Mouse (Mus musculus): ENCODE measurements around the gene Aplp2. TPM values are rescaled to one million over a fixed set of nuclear protein-coding genes. Genes with fewer than 3 reads are reported as not detected.

Aplp2 gene
- 327 and 380 TPM in 2 replicates for polyA plus RNA-seq (2015; fragmentation: Nextera tagmentation; extraction: Ambion mirVana)

DNA sequence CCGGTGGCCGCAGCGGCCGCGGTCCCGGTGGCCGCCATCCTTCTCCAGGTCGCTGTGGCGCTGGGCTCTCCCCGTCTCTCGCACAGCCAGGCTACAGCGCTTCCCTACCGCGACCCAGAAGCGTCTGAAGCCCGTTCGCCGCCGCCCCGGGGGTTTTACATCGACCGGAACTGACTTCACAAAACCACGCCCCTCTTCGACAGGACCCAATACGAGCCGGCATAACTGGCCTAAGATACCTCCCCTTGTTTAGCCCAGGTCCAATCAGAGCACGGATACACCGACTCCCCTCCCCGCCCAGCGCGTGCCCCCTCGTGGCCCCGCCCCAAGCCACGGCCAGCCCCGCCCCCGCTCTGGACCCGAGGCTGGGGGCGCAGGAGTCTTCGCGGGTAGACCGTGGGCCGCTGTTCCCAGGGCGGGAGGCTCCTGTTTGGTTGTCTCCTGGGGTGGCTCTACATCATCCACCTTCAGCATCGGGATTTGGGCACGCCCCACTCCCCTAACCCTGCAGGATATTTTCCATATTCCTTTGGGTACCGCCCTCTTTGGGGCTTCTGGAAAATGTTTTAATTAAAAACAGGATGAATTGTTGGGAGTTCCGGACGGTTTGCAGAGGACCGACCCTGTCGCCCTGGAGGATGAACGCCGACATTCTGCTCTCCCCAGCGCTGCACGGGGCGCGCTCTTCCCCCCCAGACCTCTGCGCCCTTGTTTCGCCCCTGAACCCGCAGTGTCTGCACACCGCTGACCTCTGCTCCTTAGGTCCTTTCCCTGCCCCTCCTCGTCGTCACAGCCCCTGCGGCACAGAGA is at the start of gene Aplp2:
Gene Aplp2 (minus strand): TSS at position 126 of the 810 bp plus-strand sequence.
- Histone ChIP-seq H3K27ac (peak within 1 kb of the TSS; percentile 96), H3K27me3 (no peaks in the 10 kb centered on the region), H3K4me3 (peak within 1 kb of the TSS; percentile 98), H3K4me2 (peak within 1 kb of the TSS; percentile 95), H3K36me3 (no peaks in the 10 kb centered on the region), H3K4me1 (replicated peaks) (peaks cover 20% of the 10 kb centered on the region), H3K9me3 (replicated peaks) (no peaks in the 10 kb centered on the region), H3K9ac (peak within 1 kb of the TSS; percentile 95)
- ATAC-seq (replicated peaks; ENCODE audit: insufficient number of reproducible peaks, insufficient read depth, low FRiP score, low read depth) = peak; percentile 100
- under 1% methylated on average over 63 of the region's 63 CpGs for WGBS

DNA sequence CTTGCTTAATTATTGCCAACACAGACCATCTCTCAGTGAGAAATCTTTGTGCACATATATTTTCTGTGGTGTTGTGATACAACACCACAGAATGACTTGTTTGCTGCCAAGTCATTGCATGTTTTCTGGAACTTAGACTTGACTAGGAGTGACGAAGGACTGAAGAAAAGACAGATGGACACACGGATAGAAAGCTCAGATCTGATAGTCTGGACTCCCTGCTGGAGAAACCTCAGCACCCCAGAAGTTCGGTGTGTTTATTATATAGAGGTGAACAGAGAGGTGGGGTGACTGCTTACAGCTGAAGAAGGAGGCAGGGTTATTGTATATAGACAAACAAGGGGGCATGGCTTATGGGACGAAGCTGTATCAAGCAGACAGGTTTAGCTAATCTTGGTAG is 48.6 kb upstream of the Aplp2 start:
- ATAC-seq (replicated peaks; ENCODE audit: insufficient number of reproducible peaks, insufficient read depth, low FRiP score, low read depth) = no peak

GRCm38 (mm10) chr9:31258237-31258636 is 46.6 kb upstream of the Aplp2 start:
- WGBS = 57% methylated on average over 3 of the region's 3 CpGs
- Histone ChIP-seq H3K4me3 (no peak overlapping the region), H3K9me3 (replicated peaks) (no peaks in the 10 kb centered on the region), H3K27me3 (no peaks in the 10 kb centered on the region), H3K9ac (no peak overlapping the region), H3K4me2 (no peak overlapping the region), H3K27ac (no peak overlapping the region), H3K36me3 (no peaks in the 10 kb centered on the region), H3K4me1 (replicated peaks) (peaks cover 20% of the 10 kb centered on the region)
- ATAC-seq (replicated peaks; ENCODE audit: insufficient number of reproducible peaks, insufficient read depth, low FRiP score, low read depth) = no peak

More for the DNA sequence above, 48.6 kb upstream of the Aplp2 start:
- Histone ChIP-seq H3K4me1 (replicated peaks) (peaks cover 16% of the 10 kb centered on the region), H3K27me3 (no peaks in the 10 kb centered on the region), H3K4me2 (no peak overlapping the region), H3K4me3 (no peak overlapping the region), H3K9ac (no peak overlapping the region), H3K36me3 (no peaks in the 10 kb centered on the region), H3K9me3 (replicated peaks) (no peaks in the 10 kb centered on the region), H3K27ac (no peak overlapping the region)
- WGBS = 67% methylated on average over 4 of the region's 4 CpGs

GRCm38 (mm10) chr9:31255953-31256352 is 44.3 kb upstream of the Aplp2 start:
- ATAC-seq (replicated peaks; ENCODE audit: insufficient number of reproducible peaks, insufficient read depth, low FRiP score, low read depth) = no peak
- WGBS = 59% methylated on average over 7 of the region's 7 CpGs
- no peak overlapping the region for H3K4me2 ChIP-seq
- H3K27me3 ChIP-seq = no peaks in the 10 kb centered on the region
- H3K9ac ChIP-seq = no peak overlapping the region
- no peak overlapping the region for H3K27ac ChIP-seq
- H3K9me3 ChIP-seq (replicated peaks) = no peaks in the 10 kb centered on the region
- no peaks in the 10 kb centered on the region for H3K36me3 ChIP-seq
- H3K4me1 ChIP-seq (replicated peaks) = peaks cover 17% of the 10 kb centered on the region
- H3K4me3 ChIP-seq = no peak overlapping the region

DNA sequence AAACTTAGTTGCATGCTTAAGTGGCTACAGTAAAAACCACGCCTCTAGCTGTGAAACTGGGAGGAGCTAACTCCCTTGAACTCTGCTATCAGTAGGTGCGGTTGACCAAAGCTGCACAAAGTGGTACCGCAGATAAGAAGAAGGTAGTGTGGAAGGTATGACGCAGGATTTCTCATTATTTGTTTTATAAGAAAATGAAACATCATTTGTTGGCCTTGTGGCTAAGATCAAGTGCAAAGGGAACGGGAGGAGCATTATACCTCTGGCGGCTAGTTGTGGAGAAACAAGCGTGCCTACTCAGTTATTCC is 43.0 kb upstream of the Aplp2 start:
- no peak overlapping the region for H3K9ac ChIP-seq
- H3K27ac ChIP-seq = no peak overlapping the region
- no peaks in the 10 kb centered on the region for H3K9me3 ChIP-seq (replicated peaks)
- ATAC-seq (replicated peaks; ENCODE audit: insufficient number of reproducible peaks, insufficient read depth, low FRiP score, low read depth) = no peak
- H3K27me3 ChIP-seq = no peaks in the 10 kb centered on the region
- no peaks in the 10 kb centered on the region for H3K36me3 ChIP-seq
- peaks cover 12% of the 10 kb centered on the region for H3K4me1 ChIP-seq (replicated peaks)
- no peak overlapping the region for H3K4me2 ChIP-seq
- no peak overlapping the region for H3K4me3 ChIP-seq
- WGBS = 75% methylated on average over 7 of the region's 7 CpGs

GRCm38 (mm10) chr9:31253866-31254696 is 42.5 kb upstream of the Aplp2 start:
- no peak overlapping the region for H3K9ac ChIP-seq
- ATAC-seq (replicated peaks; ENCODE audit: insufficient number of reproducible peaks, insufficient read depth, low FRiP score, low read depth) = peak; percentile 53; the same call in 1 of the 2 replicates
- no peaks in the 10 kb centered on the region for H3K9me3 ChIP-seq (replicated peaks)
- peak overlapping the region; percentile 78 for H3K27ac ChIP-seq
- 67% methylated on average over 11 of the region's 11 CpGs for WGBS
- no peaks in the 10 kb centered on the region for H3K27me3 ChIP-seq
- H3K4me2 ChIP-seq = peak overlapping the region; percentile 48; the same call in 1 of the 2 replicates
- 0 out of 2 replicates have a peak overlapping the region, but pooled peaks have one; percentile 28 for H3K4me3 ChIP-seq
- H3K4me1 ChIP-seq (replicated peaks) = peaks cover 12% of the 10 kb centered on the region
- no peaks in the 10 kb centered on the region for H3K36me3 ChIP-seq

DNA sequence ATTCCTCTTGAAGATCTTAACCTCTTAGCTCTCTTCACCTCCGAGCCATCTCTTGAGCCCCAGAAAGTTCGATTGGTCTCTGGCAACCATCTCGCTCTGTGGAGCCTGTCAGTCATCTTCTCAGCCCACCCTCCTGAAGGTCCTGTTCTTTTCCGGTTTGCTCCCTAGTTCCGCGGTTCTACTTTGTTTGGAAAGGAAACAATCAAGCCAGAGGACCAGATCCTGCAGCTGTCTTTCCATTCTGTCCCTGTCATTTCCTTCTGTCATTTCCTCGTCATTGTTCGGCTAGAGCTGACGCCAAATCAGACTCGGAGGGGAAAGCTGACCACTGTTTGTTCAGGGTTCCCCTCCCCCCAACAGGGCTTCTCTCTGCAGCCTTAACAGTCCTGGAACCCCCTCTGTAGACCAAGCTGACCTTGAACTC is 41.7 kb upstream of the Aplp2 start:
- 27% methylated on average over 10 of the region's 10 CpGs for WGBS
- H3K4me1 ChIP-seq (replicated peaks) = peaks cover 12% of the 10 kb centered on the region
- peak overlapping the region; percentile 28 for H3K4me3 ChIP-seq
- peak; percentile 71 for ATAC-seq (replicated peaks; ENCODE audit: insufficient number of reproducible peaks, insufficient read depth, low FRiP score, low read depth)
- no peaks in the 10 kb centered on the region for H3K9me3 ChIP-seq (replicated peaks)
- H3K27ac ChIP-seq = peak overlapping the region; percentile 78
- H3K9ac ChIP-seq = peak overlapping the region; percentile 33; the same call in 1 of the 2 replicates
- no peaks in the 10 kb centered on the region for H3K27me3 ChIP-seq
- no peaks in the 10 kb centered on the region for H3K36me3 ChIP-seq
- H3K4me2 ChIP-seq = peak overlapping the region; percentile 48

GRCm38 (mm10) chr9:31252182-31252799 is 40.7 kb upstream of the Aplp2 start:
- WGBS = 66% methylated on average over 10 of the region's 10 CpGs
- ATAC-seq (replicated peaks; ENCODE audit: insufficient number of reproducible peaks, insufficient read depth, low FRiP score, low read depth) = no peak; the same call in 1 of the 2 replicates
- Histone ChIP-seq H3K4me2 (no peak overlapping the region), H3K9ac (no peak overlapping the region), H3K27me3 (no peaks in the 10 kb centered on the region), H3K4me3 (no peak overlapping the region), H3K36me3 (no peaks in the 10 kb centered on the region), H3K27ac (peak overlapping the region; percentile 78; the same call in 1 of the 2 replicates), H3K9me3 (replicated peaks) (no peaks in the 10 kb centered on the region), H3K4me1 (replicated peaks) (peaks cover 12% of the 10 kb centered on the region)

GRCm38 (mm10) chr9:31247447-31248220 is 36.0 kb upstream of the Aplp2 start:
- no peak for ATAC-seq (replicated peaks; ENCODE audit: insufficient number of reproducible peaks, insufficient read depth, low FRiP score, low read depth)

GRCm38 (mm10) chr9:31246421-31246820 is 34.8 kb upstream of the Aplp2 start:
- Histone ChIP-seq H3K4me2 (no peak overlapping the region), H3K9ac (no peak overlapping the region), H3K4me3 (no peak overlapping the region), H3K9me3 (replicated peaks) (no peaks in the 10 kb centered on the region), H3K27me3 (no peaks in the 10 kb centered on the region), H3K36me3 (no peaks in the 10 kb centered on the region), H3K27ac (no peak overlapping the region), H3K4me1 (replicated peaks) (no peaks in the 10 kb centered on the region; the same call in 1 of the 2 replicates)
- no peak for ATAC-seq (replicated peaks; ENCODE audit: insufficient number of reproducible peaks, insufficient read depth, low FRiP score, low read depth)
- 52% methylated on average over 6 of the region's 6 CpGs for WGBS

More at GRCm38 (mm10) chr9:31247447-31248220, 36.0 kb upstream of the Aplp2 start:
- H3K36me3 ChIP-seq = no peaks in the 10 kb centered on the region
- no peak overlapping the region for H3K4me3 ChIP-seq
- peaks cover 4% of the 10 kb centered on the region; the same call in 1 of the 2 replicates for H3K4me1 ChIP-seq (replicated peaks)
- H3K27ac ChIP-seq = no peak overlapping the region
- no peak overlapping the region for H3K4me2 ChIP-seq
- no peaks in the 10 kb centered on the region for H3K9me3 ChIP-seq (replicated peaks)
- H3K27me3 ChIP-seq = no peaks in the 10 kb centered on the region
- 74% methylated on average over 8 of the region's 8 CpGs for WGBS
- no peak overlapping the region for H3K9ac ChIP-seq

Measured in heart, embryonic 15.5 days (tissue).